Mouse (Mus musculus) heart, embryonic 16.5 days (tissue): ENCODE data around the gene Nipbl. TPM values are rescaled to one million over a fixed set of nuclear protein-coding genes. Genes with fewer than 3 reads are reported as not detected.

Experiments
- ATAC-seq: fragments of 200-750 bp; cut with Nextera tagmentation; replicated peaks from 2 replicates; pipeline ENCODE4 v1.8.0; 2017; ENCODE audit warnings: moderate number of reproducible peaks; ENCODE audit not compliant: insufficient read depth, low FRiP score; ENCODE audit errors: extremely low read depth
- H3K27ac ChIP-seq: fragments of 300-500 bp; sonication (generic); 2 replicates; pipeline ENCODE4 v1.5.1; 2014; ENCODE audit warnings: mild to moderate bottlenecking, low read length, control low read depth, moderate library complexity
- H3K27me3 ChIP-seq: fragments of 300-500 bp; sonication (generic); 2 replicates; pipeline ENCODE4 v1.6.1; 2014; ENCODE audit warnings: low read length, mixed read lengths; ENCODE audit not compliant: control insufficient read depth, insufficient read depth
- H3K36me3 ChIP-seq: fragments of 300-500 bp; sonication (generic); 2 replicates; pipeline ENCODE4 v1.6.1; 2014; ENCODE audit not compliant: control insufficient read depth, insufficient read depth
- H3K4me1 ChIP-seq: fragments of 300-500 bp; sonication (generic); 2 replicates; pipeline ENCODE4 v1.6.1; 2014; ENCODE audit warnings: low read length, mixed read lengths; ENCODE audit not compliant: control insufficient read depth, insufficient read depth
- H3K4me2 ChIP-seq: fragments of 300-500 bp; sonication (generic); 2 replicates; pipeline ENCODE4 v1.6.1; 2014; ENCODE audit warnings: low read depth, mild to moderate bottlenecking, control low read depth, low read length
- H3K4me3 ChIP-seq: fragments of 300-500 bp; sonication (generic); 2 replicates; pipeline ENCODE4 v1.5.1; 2014; ENCODE audit warnings: mild to moderate bottlenecking, control low read depth, low read length
- H3K9ac ChIP-seq: fragments of 300-500 bp; sonication (generic); 2 replicates; pipeline ENCODE4 v1.6.1; 2014; ENCODE audit warnings: low read length, control low read depth
- H3K9me3 ChIP-seq: fragments of 300-500 bp; sonication (generic); replicated peaks from 2 replicates; pipeline ENCODE4 v1.6.1; 2016; ENCODE audit warnings: low read length; ENCODE audit not compliant: control insufficient read depth
- WGBS: fragments of 180-500 bp; shearing (Covaris S2); extraction: QIAGEN DNeasy Blood & Tissue Kit; methylation state at CpG from one replicate; pipeline ENCODE4 v1.1.7; 2014; 5-methylcytosine and 5-hydroxymethylcytosine counted together
- polyA plus RNA-seq: library from polyadenylated mRNA; unstranded; fragments of >200 nt; fragmentation: Nextera tagmentation; extraction: Ambion mirVana; gene quantifications from 2 replicates; pipeline ENCODE4 v1.2.1, GENCODE M21; 2015

Nipbl gene
- polyA plus RNA-seq, 1 experiment from 2014 or later = 10.7 TPM

DNA sequence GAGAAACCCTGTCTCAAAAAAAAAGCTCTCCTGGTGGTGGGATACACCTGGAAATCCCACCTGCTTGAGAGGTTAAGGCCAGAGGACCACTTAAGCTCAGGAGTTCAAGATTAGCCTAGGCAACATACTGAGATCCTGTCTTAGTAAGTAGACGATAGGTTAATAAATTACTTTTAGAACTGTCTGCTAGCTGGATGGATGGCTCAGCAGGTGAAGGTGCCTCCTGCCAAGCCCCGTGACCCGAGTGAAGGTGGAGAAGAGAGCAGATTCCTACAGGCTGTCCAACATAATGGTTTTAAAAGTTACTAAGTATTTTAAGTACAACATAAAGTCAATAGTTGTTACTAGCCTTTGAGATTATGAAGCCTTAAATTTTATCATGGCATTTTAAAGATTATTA lies 178.3 kb downstream of the Nipbl start:
- Histone ChIP-seq H3K9me3 (no peaks in the 10 kb centered on the region), H3K4me3 (no peak overlapping the region), H3K36me3 (peaks cover 32% of the 10 kb centered on the region), H3K4me1 (no peaks in the 10 kb centered on the region), H3K27me3 (no peaks in the 10 kb centered on the region), H3K4me2 (no peak overlapping the region), H3K9ac (no peak overlapping the region), H3K27ac (no peak overlapping the region)
- 84% methylated on average over 3 of the region's 3 CpGs for WGBS
- ATAC-seq = no peak

Other genes starting within 250 kb of the Nipbl start
- gene Gm2310, start 75.5 kb upstream of the Nipbl start, polyA plus RNA-seq = not detected in 2 replicates